Mouse (Mus musculus): ENCODE data around the gene Lyzl4. TPM values are rescaled to one million over a fixed set of nuclear protein-coding genes. Genes with fewer than 3 reads are reported as not detected.

The Lyzl4 gene
- polyA plus RNA-seq (2011; ENCODE audit: insufficient read depth, insufficient read length, low read depth, missing spikeins), result not detected in 2 replicates

- H3K4me3 ChIP-seq (ENCODE audit: low read depth, low read length), result peak within 1 kb of the TSS; percentile 78
- H3K36me3 ChIP-seq (ENCODE audit: control insufficient read depth, insufficient read depth, low read length, poor library complexity, severe bottlenecking), result no peaks in the 10 kb centered on the region
- H3K4me1 ChIP-seq (ENCODE audit: control insufficient read depth, insufficient read depth, low read length), result no peaks in the 10 kb centered on the region
- H3K27me3 ChIP-seq (ENCODE audit: control insufficient read depth, insufficient read depth, low read length, poor library complexity, severe bottlenecking), result peaks cover 3% of the 10 kb centered on the region; the same call in 1 of the 2 replicates
- TF ChIP-seq EP300 (IDR thresholded peaks at IDR 0.05; ENCODE audit: insufficient read depth, low read depth, low read length), result no peak
- TF ChIP-seq POLR2A (IDR thresholded peaks at IDR 0.05; ENCODE audit: insufficient read depth, low read length), result no peak
- peak; percentile 39 for TF ChIP-seq CTCF (IDR thresholded peaks at IDR 0.05; ENCODE audit: low read depth, low read length)
- H3K9me3 ChIP-seq (replicated peaks; ENCODE audit: control insufficient read depth, insufficient read depth, low read length, poor library complexity, severe bottlenecking), result no peaks in the 10 kb centered on the region
- H3K9ac ChIP-seq (ENCODE audit: low read depth, poor library complexity, severe bottlenecking), result peak within 1 kb of the TSS; percentile 44
- no peak within 1 kb of the TSS for H3K27ac ChIP-seq (ENCODE audit: insufficient read depth, low read length)
Measured at GRCm38 (mm10) chr9:121642001-121642400, at the start of gene Lyzl4. Gene Lyzl4 (minus strand): TSS chr9:121642096.

- no peak overlapping the region for H3K4me3 ChIP-seq (ENCODE audit: low read depth, low read length)
- no peak overlapping the region for H3K27ac ChIP-seq (ENCODE audit: insufficient read depth, low read length)
- no peaks in the 10 kb centered on the region for H3K9me3 ChIP-seq (replicated peaks; ENCODE audit: control insufficient read depth, insufficient read depth, low read length, poor library complexity, severe bottlenecking)
- no peak overlapping the region for H3K9ac ChIP-seq (ENCODE audit: low read depth, poor library complexity, severe bottlenecking)
- TF ChIP-seq EP300 (IDR thresholded peaks at IDR 0.05; ENCODE audit: insufficient read depth, low read depth, low read length) (no peak), CTCF (IDR thresholded peaks at IDR 0.05; ENCODE audit: low read depth, low read length) (no peak), POLR2A (IDR thresholded peaks at IDR 0.05; ENCODE audit: insufficient read depth, low read length) (no peak)
- H3K36me3 ChIP-seq (ENCODE audit: control insufficient read depth, insufficient read depth, low read length, poor library complexity, severe bottlenecking), result no peaks in the 10 kb centered on the region
- no peaks in the 10 kb centered on the region for H3K27me3 ChIP-seq (ENCODE audit: control insufficient read depth, insufficient read depth, low read length, poor library complexity, severe bottlenecking)
- H3K4me1 ChIP-seq (ENCODE audit: control insufficient read depth, insufficient read depth, low read length), result no peaks in the 10 kb centered on the region
Measured at GRCm38 (mm10) chr9:121690734-121691133, 48.8 kb upstream of the Lyzl4 start.

DNA sequence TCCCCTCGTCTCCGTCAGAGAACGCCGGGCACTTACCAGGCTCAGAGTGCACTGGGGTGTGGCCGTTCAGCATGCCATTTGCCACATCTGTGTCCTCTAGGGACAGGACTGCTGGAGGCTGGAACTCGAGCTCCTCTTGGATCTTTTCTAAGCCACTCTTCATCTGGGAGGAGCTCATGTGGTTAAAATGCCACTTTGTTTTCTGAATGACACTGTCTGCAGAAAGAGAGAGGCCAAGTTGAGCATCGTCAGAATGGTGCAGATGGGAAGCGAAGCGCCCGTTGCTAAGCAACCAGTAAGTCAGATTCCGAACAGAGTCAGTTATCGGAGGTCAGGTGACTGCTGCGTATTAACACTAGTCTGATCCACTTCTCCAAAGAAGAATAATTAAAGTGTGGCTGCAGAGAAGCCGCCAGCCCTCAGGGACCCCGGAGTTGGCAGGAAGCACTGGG is 48.3 kb upstream of the Lyzl4 start:
- no peak overlapping the region for H3K4me3 ChIP-seq (ENCODE audit: low read depth, low read length)
- no peak for TF ChIP-seq EP300 (IDR thresholded peaks at IDR 0.05; ENCODE audit: insufficient read depth, low read depth, low read length)
- TF ChIP-seq CTCF (IDR thresholded peaks at IDR 0.05; ENCODE audit: low read depth, low read length), result no peak
- no peak for TF ChIP-seq POLR2A (IDR thresholded peaks at IDR 0.05; ENCODE audit: insufficient read depth, low read length)
- no peak overlapping the region for H3K27ac ChIP-seq (ENCODE audit: insufficient read depth, low read length)
- H3K27me3 ChIP-seq (ENCODE audit: control insufficient read depth, insufficient read depth, low read length, poor library complexity, severe bottlenecking), result no peaks in the 10 kb centered on the region
- no peaks in the 10 kb centered on the region for H3K4me1 ChIP-seq (ENCODE audit: control insufficient read depth, insufficient read depth, low read length)
- H3K9ac ChIP-seq (ENCODE audit: low read depth, poor library complexity, severe bottlenecking), result no peak overlapping the region
- H3K36me3 ChIP-seq (ENCODE audit: control insufficient read depth, insufficient read depth, low read length, poor library complexity, severe bottlenecking), result no peaks in the 10 kb centered on the region
- H3K9me3 ChIP-seq (replicated peaks; ENCODE audit: control insufficient read depth, insufficient read depth, low read length, poor library complexity, severe bottlenecking), result no peaks in the 10 kb centered on the region

- Histone ChIP-seq H3K27ac (ENCODE audit: insufficient read depth, low read length) (no peak overlapping the region), H3K4me3 (ENCODE audit: low read depth, low read length) (no peak overlapping the region), H3K4me1 (ENCODE audit: control insufficient read depth, insufficient read depth, low read length) (no peaks in the 10 kb centered on the region), H3K9ac (ENCODE audit: low read depth, poor library complexity, severe bottlenecking) (no peak overlapping the region), H3K9me3 (replicated peaks; ENCODE audit: control insufficient read depth, insufficient read depth, low read length, poor library complexity, severe bottlenecking) (no peaks in the 10 kb centered on the region), H3K36me3 (ENCODE audit: control insufficient read depth, insufficient read depth, low read length, poor library complexity, severe bottlenecking) (no peaks in the 10 kb centered on the region), H3K27me3 (ENCODE audit: control insufficient read depth, insufficient read depth, low read length, poor library complexity, severe bottlenecking) (no peaks in the 10 kb centered on the region)
- TF ChIP-seq POLR2A (IDR thresholded peaks at IDR 0.05; ENCODE audit: insufficient read depth, low read length) (no peak), CTCF (IDR thresholded peaks at IDR 0.05; ENCODE audit: low read depth, low read length) (no peak), EP300 (IDR thresholded peaks at IDR 0.05; ENCODE audit: insufficient read depth, low read depth, low read length) (no peak)
Measured at GRCm38 (mm10) chr9:121684702-121685101, 42.8 kb upstream of the Lyzl4 start.

GRCm38 (mm10) chr9:121682037-121682680 is 40.3 kb upstream of the Lyzl4 start:
- Histone ChIP-seq H3K9ac (ENCODE audit: low read depth, poor library complexity, severe bottlenecking) (no peak overlapping the region), H3K4me1 (ENCODE audit: control insufficient read depth, insufficient read depth, low read length) (no peaks in the 10 kb centered on the region), H3K27ac (ENCODE audit: insufficient read depth, low read length) (no peak overlapping the region), H3K27me3 (ENCODE audit: control insufficient read depth, insufficient read depth, low read length, poor library complexity, severe bottlenecking) (no peaks in the 10 kb centered on the region), H3K9me3 (replicated peaks; ENCODE audit: control insufficient read depth, insufficient read depth, low read length, poor library complexity, severe bottlenecking) (no peaks in the 10 kb centered on the region), H3K36me3 (ENCODE audit: control insufficient read depth, insufficient read depth, low read length, poor library complexity, severe bottlenecking) (no peaks in the 10 kb centered on the region), H3K4me3 (ENCODE audit: low read depth, low read length) (no peak overlapping the region)
- no peak for TF ChIP-seq EP300 (IDR thresholded peaks at IDR 0.05; ENCODE audit: insufficient read depth, low read depth, low read length)
- TF ChIP-seq POLR2A (IDR thresholded peaks at IDR 0.05; ENCODE audit: insufficient read depth, low read length), result no peak
- no peak for TF ChIP-seq CTCF (IDR thresholded peaks at IDR 0.05; ENCODE audit: low read depth, low read length)

DNA sequence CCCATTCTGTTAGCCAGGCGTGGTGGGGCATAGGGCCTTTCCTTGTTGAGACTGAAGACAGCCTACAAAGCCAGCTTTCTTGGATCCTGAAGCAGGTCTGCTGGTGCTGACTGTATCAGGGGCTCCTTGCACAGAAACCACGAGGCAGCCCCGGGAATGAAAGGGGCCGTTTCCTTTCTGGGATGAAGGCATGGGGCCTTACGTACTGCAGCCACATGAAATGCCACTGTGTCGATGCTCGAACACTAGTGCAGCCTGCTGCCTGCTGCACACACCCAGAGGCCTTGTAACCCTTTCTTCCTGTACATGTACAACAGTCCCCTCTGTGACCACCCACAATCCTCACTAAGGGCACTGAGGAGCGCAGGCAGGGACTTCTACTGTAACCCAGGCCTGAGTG is 39.3 kb upstream of the Lyzl4 start:
- no peak overlapping the region for H3K4me3 ChIP-seq (ENCODE audit: low read depth, low read length)
- no peak for TF ChIP-seq POLR2A (IDR thresholded peaks at IDR 0.05; ENCODE audit: insufficient read depth, low read length)
- TF ChIP-seq CTCF (IDR thresholded peaks at IDR 0.05; ENCODE audit: low read depth, low read length), result no peak
- no peak for TF ChIP-seq EP300 (IDR thresholded peaks at IDR 0.05; ENCODE audit: insufficient read depth, low read depth, low read length)

More for the DNA sequence above, 39.3 kb upstream of the Lyzl4 start:
- Histone ChIP-seq H3K27ac (ENCODE audit: insufficient read depth, low read length) (no peak overlapping the region), H3K9ac (ENCODE audit: low read depth, poor library complexity, severe bottlenecking) (no peak overlapping the region), H3K4me1 (ENCODE audit: control insufficient read depth, insufficient read depth, low read length) (no peaks in the 10 kb centered on the region), H3K9me3 (replicated peaks; ENCODE audit: control insufficient read depth, insufficient read depth, low read length, poor library complexity, severe bottlenecking) (no peaks in the 10 kb centered on the region), H3K27me3 (ENCODE audit: control insufficient read depth, insufficient read depth, low read length, poor library complexity, severe bottlenecking) (no peaks in the 10 kb centered on the region), H3K36me3 (ENCODE audit: control insufficient read depth, insufficient read depth, low read length, poor library complexity, severe bottlenecking) (no peaks in the 10 kb centered on the region)

Data from ES-Bruce4 (cell line).